ENCODE assay signal across 7 mouse cellular contexts in the genomic region with DNA sequence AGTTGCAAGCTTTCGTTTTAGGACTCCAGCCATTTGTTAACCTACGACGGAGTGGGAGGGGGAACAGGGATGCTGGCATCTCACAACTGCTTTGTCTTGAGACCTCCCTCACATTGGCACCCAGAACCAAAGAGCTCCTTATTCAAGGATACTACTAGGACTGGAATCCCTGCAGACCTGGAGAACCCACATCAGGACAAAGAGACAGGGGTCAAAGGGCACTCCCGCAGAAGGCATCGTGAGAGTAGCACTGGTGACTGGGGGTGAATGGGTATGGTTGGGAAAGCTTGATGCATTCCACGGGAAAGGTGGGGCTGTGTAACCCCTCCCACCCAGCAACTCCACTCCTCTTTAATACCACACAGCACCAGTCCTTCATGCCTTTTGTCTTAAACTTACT. TPM values are rescaled to one million over a fixed set of nuclear protein-coding genes. Genes with fewer than 3 reads are reported as not detected.
A peak's percentile ranks its signal among the peaks of the same experiment; 100 is the strongest.
DNase-seq lines count a peak whose midpoint lies in the region; ATAC-seq and TF ChIP-seq lines count a peak whose summit lies in the region.

No protein-coding gene starts in this region.

- DNase-seq in midbrain, embryonic 11.5 days (ENCODE audit: low spot score, missing footprints) = no peak
- no peak for DNase-seq in midbrain, embryonic 10.5 days (ENCODE audit: low spot score)
- DNase-seq in forebrain, postnatal 0 days = no peak
- DNase-seq in kidney, postnatal 14 days = peak; percentile 45
- DNase-seq in stomach, postnatal 0 days (ENCODE audit: low spot score) = peak; percentile 53
- DNase-seq in right cerebral cortex, postnatal 14 days = no peak
- no peak for DNase-seq in left cerebral cortex, postnatal 25 days (ENCODE audit: low spot score in 2 of 2)

- no peak overlapping the region for H3K4me3 ChIP-seq in midbrain, embryonic 11.5 days (ENCODE audit: low read depth, low read length)
- H3K4me3 ChIP-seq in midbrain, embryonic 10.5 days = no peak overlapping the region
- no peak overlapping the region for H3K4me3 ChIP-seq in forebrain, postnatal 0 days (ENCODE audit: low read depth, low read length)
- no peak overlapping the region; the same call in 1 of the 2 replicates for H3K4me3 ChIP-seq in stomach, postnatal 0 days (ENCODE audit: low read depth, low read length)

- H3K27ac ChIP-seq in midbrain, embryonic 11.5 days (ENCODE audit: low read depth, low read length) = no peak overlapping the region
- H3K27ac ChIP-seq in midbrain, embryonic 10.5 days (replicated peaks) = no peak overlapping the region
- peak overlapping the region; percentile 73 for H3K27ac ChIP-seq in forebrain, postnatal 0 days (ENCODE audit: low read depth, low read length)
- peak overlapping the region; percentile 93 for H3K27ac ChIP-seq in stomach, postnatal 0 days (replicated peaks)

- H3K36me3 ChIP-seq in midbrain, embryonic 11.5 days (ENCODE audit: control insufficient read depth, insufficient read depth, low read length) = no peaks in the 10 kb centered on the region
- H3K36me3 ChIP-seq in midbrain, embryonic 10.5 days = no peaks in the 10 kb centered on the region
- no peaks in the 10 kb centered on the region for H3K36me3 ChIP-seq in forebrain, postnatal 0 days (ENCODE audit: insufficient read depth)
- H3K36me3 ChIP-seq in stomach, postnatal 0 days (ENCODE audit: control insufficient read depth, insufficient read depth, low read length) = no peaks in the 10 kb centered on the region

- ATAC-seq in midbrain, embryonic 11.5 days (ENCODE audit: low FRiP score) = 0 out of 2 replicates have a peak, but pooled peaks have one; percentile 24
- no peak for ATAC-seq in forebrain, postnatal 0 days
- 0 out of 2 replicates have a peak, but pooled peaks have one; percentile 25 for ATAC-seq in stomach, postnatal 0 days (ENCODE audit: low FRiP score, low TSS enrichment)

- H3K4me1 ChIP-seq in midbrain, embryonic 11.5 days (ENCODE audit: control insufficient read depth, insufficient read depth, low read length) = peaks cover 22% of the 10 kb centered on the region
- H3K4me1 ChIP-seq in midbrain, embryonic 10.5 days = peaks cover 46% of the 10 kb centered on the region
- H3K4me1 ChIP-seq in forebrain, postnatal 0 days (ENCODE audit: insufficient read depth) = no peaks in the 10 kb centered on the region; the same call in 1 of the 2 replicates
- H3K4me1 ChIP-seq in stomach, postnatal 0 days (replicated peaks; ENCODE audit: control insufficient read depth, insufficient read depth) = 0 out of 2 replicates have a peak, but pooled peaks cover 3% of the 10 kb centered on the region

- H3K4me2 ChIP-seq in midbrain, embryonic 11.5 days = no peak overlapping the region
- 0 out of 2 replicates have a peak overlapping the region, but pooled peaks have one; percentile 30 for H3K4me2 ChIP-seq in forebrain, postnatal 0 days (ENCODE audit: low read depth)
- H3K4me2 ChIP-seq in stomach, postnatal 0 days (replicated peaks; ENCODE audit: low read depth) = peak overlapping the region; percentile 42

- intact Hi-C loops in left cerebral cortex, postnatal 25 days (cut with DNase I) = no loop called here

- TF ChIP-seq EP300 in stomach, postnatal 0 days (optimal IDR thresholded peaks at IDR 0.05) = no peak

- TF ChIP-seq CTCF in forebrain, postnatal 0 days (IDR thresholded peaks at IDR 0.05; ENCODE audit: low read depth) = no peak
- TF ChIP-seq CTCF in stomach, postnatal 0 days (IDR thresholded peaks at IDR 0.05; ENCODE audit: low read depth) = no peak

- H3K9ac ChIP-seq in midbrain, embryonic 11.5 days (ENCODE audit: low read length) = no peak overlapping the region
- no peak overlapping the region for H3K9ac ChIP-seq in forebrain, postnatal 0 days
- no peak overlapping the region for H3K9ac ChIP-seq in stomach, postnatal 0 days (ENCODE audit: low read length)

- no peaks in the 10 kb centered on the region for H3K9me3 ChIP-seq in midbrain, embryonic 11.5 days (ENCODE audit: control insufficient read depth, low read length)
- H3K9me3 ChIP-seq in midbrain, embryonic 10.5 days (replicated peaks) = no peaks in the 10 kb centered on the region
- H3K9me3 ChIP-seq in forebrain, postnatal 0 days (ENCODE audit: low read length) = no peaks in the 10 kb centered on the region
- H3K9me3 ChIP-seq in stomach, postnatal 0 days (ENCODE audit: control insufficient read depth, low read length) = no peaks in the 10 kb centered on the region

- WGBS in midbrain, embryonic 11.5 days = 58% methylated on average over 6 of the region's 6 CpGs
- WGBS in midbrain, embryonic 10.5 days = 53% methylated on average over 6 of the region's 6 CpGs
- whole genome bisulfite sequencing in forebrain, postnatal 0 days = 38% methylated on average over 6 of the region's 6 CpGs
- WGBS in stomach, postnatal 0 days = 32% methylated on average over 6 of the region's 6 CpGs

- H3K27me3 ChIP-seq in midbrain, embryonic 11.5 days (ENCODE audit: control insufficient read depth, insufficient read depth, low read length) = no peaks in the 10 kb centered on the region
- H3K27me3 ChIP-seq in midbrain, embryonic 10.5 days (ENCODE audit: low read depth, poor library complexity, severe bottlenecking) = peaks cover 17% of the 10 kb centered on the region
- H3K27me3 ChIP-seq in forebrain, postnatal 0 days (ENCODE audit: insufficient read depth, low read length) = no peaks in the 10 kb centered on the region
- H3K27me3 ChIP-seq in stomach, postnatal 0 days (ENCODE audit: control insufficient read depth, insufficient read depth, low read length) = no peaks in the 10 kb centered on the region

RNA-seq across cellular contexts. Expression of a gene that starts 29.0 kb away (rescaled TPM):
- polyA plus RNA-seq in midbrain, embryonic 11.5 days (2014; fragmentation: Nextera tagmentation; extraction: Ambion mirVana) = 26.6 and 29.4 TPM in 2 replicates
- 24.4 and 29.0 TPM in 2 replicates for polyA plus RNA-seq in midbrain, embryonic 10.5 days (2016; fragmentation: Nextera tagmentation; extraction: Ambion mirVana)
- 104 and 119 TPM in 2 replicates for total RNA-seq in forebrain, postnatal 0 days (2014; rRNA removed)
- 71.9 and 78.3 TPM in 2 replicates for polyA plus RNA-seq in forebrain, postnatal 0 days (2015; fragmentation: Nextera tagmentation; extraction: Ambion mirVana)
- polyA plus RNA-seq in stomach, postnatal 0 days (2015; fragmentation: Nextera tagmentation; extraction: Ambion mirVana) = 85.2 and 94.2 TPM in 2 replicates
- total RNA-seq in left cerebral cortex, postnatal 25 days (2021) = 10 to 100 TPM; 86.2 to 93.4 TPM

Comparison
In these comparisons a context has a peak if more than half of its experiments do, and no peak if none do; other contexts are left out.
1. DNase-seq: peak in kidney, postnatal 14 days (single experiment) and stomach, postnatal 0 days (single experiment); none in midbrain, embryonic 11.5 days (single experiment), midbrain, embryonic 10.5 days (single experiment), forebrain, postnatal 0 days (single experiment), right cerebral cortex, postnatal 14 days (single experiment) and left cerebral cortex, postnatal 25 days (0 of 2).
2. H3K27ac ChIP-seq: peak in forebrain, postnatal 0 days (single experiment) and stomach, postnatal 0 days (single experiment); none in midbrain, embryonic 11.5 days (single experiment) and midbrain, embryonic 10.5 days (single experiment).